18 mouse cellular contexts compared by ENCODE assay signal in the genomic region with DNA sequence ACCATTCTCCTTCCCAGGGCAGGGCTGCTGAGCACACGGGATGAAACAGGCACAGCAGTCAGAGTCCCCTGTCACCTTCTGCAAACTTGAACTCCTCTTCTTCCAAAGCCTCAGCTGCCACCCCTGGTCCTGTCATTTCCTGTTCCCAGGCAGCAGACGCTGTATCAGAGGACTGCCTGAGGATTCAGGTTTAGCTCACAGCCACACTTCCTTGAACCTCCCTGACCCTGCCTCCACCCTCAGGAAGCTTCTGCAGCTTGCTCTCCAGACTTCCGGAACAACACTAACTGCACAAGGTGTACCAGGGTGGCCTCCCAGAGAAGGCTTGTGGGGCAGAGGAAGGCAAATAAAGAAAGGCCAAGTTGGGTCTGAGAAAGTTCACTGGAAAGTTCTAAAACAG.
A peak's percentile ranks its signal among the peaks of the same experiment; 100 is the strongest.
DNase-seq lines count a peak whose midpoint lies in the region; ATAC-seq lines count a peak whose summit lies in the region.
"Had no signal": no experiment of that assay in that cellular context is flagged by ENCODE, and none has a peak within 500 bp of the region (broad histone marks: within the 10 kb centered on the region; RNA-seq: fewer than 3 reads in every experiment).

No protein-coding gene starts in this region.

- H3K9ac ChIP-seq in heart, embryonic 12.5 days = no peak overlapping the region
- H3K9ac ChIP-seq: forebrain, embryonic 13.5 days; lung, embryonic 15.5 days; midbrain, embryonic 12.5 days had no signal

- DNase-seq in heart, adult 11 months = no peak
- peak; percentile 19 for DNase-seq in kidney, postnatal 10 days
- DNase-seq in kidney, adult 9 months = no peak
- DNase-seq in lung, postnatal 25 days (ENCODE audit: low spot score) = peak; percentile 18
- DNase-seq in lung, postnatal 4 days = no peak
- DNase-seq in thymus, postnatal 4 days = no peak
- DNase-seq: cerebellum, adult 9-10 months; heart, postnatal 4 days; kidney, adult 2 months; thymus, postnatal 36 days had no signal

- WGBS in heart, embryonic 12.5 days = 35% methylated on average over 3 of the region's 3 CpGs

- H3K9me3 ChIP-seq in heart, embryonic 12.5 days (replicated peaks) = no peaks in the 10 kb centered on the region; the same call in 1 of the 2 replicates
- H3K9me3 ChIP-seq: forebrain, embryonic 13.5 days; lung, embryonic 15.5 days; midbrain, embryonic 12.5 days had no signal

- H3K27ac ChIP-seq in heart, embryonic 12.5 days (ENCODE audit: poor library complexity, severe bottlenecking) = 0 out of 2 replicates have a peak overlapping the region, but pooled peaks have one; percentile 35
- H3K27ac ChIP-seq: forebrain, embryonic 13.5 days; hindbrain, postnatal 0 days; lung, embryonic 15.5 days; midbrain, embryonic 12.5 days had no signal

- H3K36me3 ChIP-seq in heart, embryonic 12.5 days = no peaks in the 10 kb centered on the region
- H3K36me3 ChIP-seq: lung, embryonic 15.5 days; midbrain, embryonic 12.5 days had no signal

- ATAC-seq in heart, embryonic 12.5 days (ENCODE audit: insufficient number of reproducible peaks, low FRiP score) = peak; percentile 39; the same call in 1 of the 2 replicates
- ATAC-seq in hematopoietic stem cell, adult 5-6 weeks (replicated peaks in 1 of 2; ENCODE audit: insufficient read depth in 1 of 2, low FRiP score in 2 of 2, low TSS enrichment in 1 of 2, low read depth in 1 of 2, poor library complexity in 2 of 2, severe bottlenecking in 2 of 2) = peak; percentile 21 to 42; a peak in 2 of 4 replicates
- ATAC-seq: activated CD4-positive, CD25-positive, alpha-beta regulatory T cell, adult 4 months; forebrain, embryonic 13.5 days; hindbrain, postnatal 0 days; Patski had no signal

- no peak overlapping the region for H3K4me2 ChIP-seq in heart, embryonic 12.5 days
- H3K4me2 ChIP-seq: forebrain, embryonic 13.5 days; lung, embryonic 15.5 days; midbrain, embryonic 12.5 days had no signal

- H3K4me3 ChIP-seq in heart, embryonic 12.5 days = no peak overlapping the region
- H3K4me3 ChIP-seq: forebrain, embryonic 13.5 days; lung, embryonic 15.5 days; midbrain, embryonic 12.5 days had no signal

- no peaks in the 10 kb centered on the region for H3K27me3 ChIP-seq in heart, embryonic 12.5 days (replicated peaks)
- H3K27me3 ChIP-seq: forebrain, embryonic 13.5 days; lung, embryonic 15.5 days; midbrain, embryonic 12.5 days; Patski had no signal

- H3K4me1 ChIP-seq in heart, embryonic 12.5 days (replicated peaks) = peaks cover 7% of the 10 kb centered on the region; the same call in 1 of the 2 replicates
- H3K4me1 ChIP-seq: forebrain, embryonic 13.5 days had no signal

Comparison
In these comparisons a context has a peak if more than half of its experiments do, and no peak if none do; other contexts are left out.
1. DNase-seq: peak in kidney, postnatal 10 days (single experiment) and lung, postnatal 25 days (single experiment); none in heart, adult 11 months (single experiment), kidney, adult 9 months (single experiment), lung, postnatal 4 days (0 of 2) and thymus, postnatal 4 days (single experiment).